Mouse (Mus musculus): ENCODE data around the gene Urm1.

Gene Urm1

GRCm38 (mm10) chr2:29827709-29828024 is 7.8 kb downstream of the Urm1 start:
- no peak for DNase-seq (ENCODE audit: low read depth)

- DNase-seq (ENCODE audit: low read depth) = no peak
Observed at GRCm38 (mm10) chr2:29831106-29831505, 11.2 kb downstream of the Urm1 start.

- DNase-seq (ENCODE audit: low read depth) = no peak
Observed at GRCm38 (mm10) chr2:29833796-29834195, 13.9 kb downstream of the Urm1 start.

GRCm38 (mm10) chr2:29835391-29835899 is 15.6 kb downstream of the Urm1 start:
- DNase-seq (ENCODE audit: low read depth) = no peak

GRCm38 (mm10) chr2:29839460-29839859 is 19.6 kb downstream of the Urm1 start:
- no peak for DNase-seq (ENCODE audit: low read depth)

- no peak for DNase-seq (ENCODE audit: low read depth)
Observed at GRCm38 (mm10) chr2:29843231-29844105, 23.6 kb downstream of the Urm1 start.

- DNase-seq (ENCODE audit: low read depth) = no peak
Observed at GRCm38 (mm10) chr2:29844115-29844514, 24.2 kb downstream of the Urm1 start.

- no peak for DNase-seq (ENCODE audit: low read depth)
Observed at GRCm38 (mm10) chr2:29844661-29845060, 24.8 kb downstream of the Urm1 start.

GRCm38 (mm10) chr2:29845636-29846035 is 25.8 kb downstream of the Urm1 start:
- no peak for DNase-seq (ENCODE audit: low read depth)

- DNase-seq (ENCODE audit: low read depth) = no peak
Observed at GRCm38 (mm10) chr2:29846061-29846853, 26.4 kb downstream of the Urm1 start.

GRCm38 (mm10) chr2:29846911-29847310 is 27.0 kb downstream of the Urm1 start:
- DNase-seq (ENCODE audit: low read depth) = no peak

- no peak for DNase-seq (ENCODE audit: low read depth)
Observed at GRCm38 (mm10) chr2:29849041-29849440, 29.2 kb downstream of the Urm1 start.

- no peak for DNase-seq (ENCODE audit: low read depth)
Observed at GRCm38 (mm10) chr2:29849841-29850480, 30.1 kb downstream of the Urm1 start.

- DNase-seq (ENCODE audit: low read depth) = no peak
Observed at GRCm38 (mm10) chr2:29852957-29853485, 33.1 kb downstream of the Urm1 start.

- no peak for DNase-seq (ENCODE audit: low read depth)
Observed at GRCm38 (mm10) chr2:29853736-29854135, 33.9 kb downstream of the Urm1 start.

GRCm38 (mm10) chr2:29855585-29856210 is 35.8 kb downstream of the Urm1 start:
- no peak for DNase-seq (ENCODE audit: low read depth)

GRCm38 (mm10) chr2:29856451-29857260 is 36.8 kb downstream of the Urm1 start:
- DNase-seq (ENCODE audit: low read depth) = no peak

GRCm38 (mm10) chr2:29857341-29857740 is 37.5 kb downstream of the Urm1 start:
- peak; percentile 71 for DNase-seq (ENCODE audit: low read depth)

- DNase-seq (ENCODE audit: low read depth) = no peak
Observed at GRCm38 (mm10) chr2:29857967-29858366, 38.1 kb downstream of the Urm1 start.

- DNase-seq (ENCODE audit: low read depth) = no peak
Observed at GRCm38 (mm10) chr2:29858748-29859473, 39.0 kb downstream of the Urm1 start.
